Mouse (Mus musculus) cerebellum, postnatal 25 days (tissue): ENCODE results near the gene Rbpms2.

Source experiments
- DNase-seq, 2 experiments: peaks; one replicate each; pipeline ENCODE4 v3.0.0; 2021; ENCODE audit warnings: mixed read lengths in 2 of 2

The Rbpms2 gene

GRCm38 (mm10) chr9:65697356-65697755 is 67.9 kb downstream of the Rbpms2 start:
- no peak for DNase-seq

- no peak for DNase-seq
Measured at GRCm38 (mm10) chr9:65697992-65698391, 68.5 kb downstream of the Rbpms2 start.

GRCm38 (mm10) chr9:65700504-65700903 is 71.1 kb downstream of the Rbpms2 start:
- DNase-seq, result no peak

GRCm38 (mm10) chr9:65702286-65702685 is 72.8 kb downstream of the Rbpms2 start:
- DNase-seq, result no peak

- DNase-seq, result no peak
Measured at GRCm38 (mm10) chr9:65703241-65703640, 73.8 kb downstream of the Rbpms2 start.

DNA sequence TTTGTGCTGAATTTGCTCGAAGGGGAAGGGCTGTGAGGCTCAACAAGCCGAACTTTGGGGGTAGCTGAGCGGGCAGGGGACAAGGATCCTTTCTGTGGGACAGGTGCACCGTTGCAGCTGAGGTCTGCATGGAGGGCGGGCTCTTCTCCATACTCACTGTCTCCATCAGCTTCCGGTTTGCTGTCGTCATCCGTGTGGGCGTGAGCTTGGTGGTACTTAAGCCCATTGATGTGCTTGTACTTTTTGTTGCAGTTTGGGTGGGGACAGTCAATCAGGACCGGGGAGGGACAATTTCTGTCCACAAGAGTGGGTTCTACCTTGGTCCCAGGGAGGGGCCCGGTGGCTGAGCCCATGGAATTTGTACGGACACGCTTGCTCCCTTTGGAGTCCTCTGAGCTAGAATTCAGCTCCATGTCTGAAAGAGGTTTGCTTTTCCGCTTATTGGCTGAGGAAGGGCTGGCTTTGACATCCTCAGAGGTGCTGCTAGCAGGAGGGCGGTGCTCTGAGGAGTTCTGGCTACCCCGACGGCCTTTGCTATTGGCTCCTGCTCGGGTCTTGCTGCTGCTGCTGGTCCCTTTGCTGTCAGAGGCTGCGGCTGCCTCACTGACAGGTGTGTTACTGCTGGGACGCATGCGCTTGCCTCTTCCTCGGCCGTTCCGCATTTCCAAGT is 74.6 kb downstream of the Rbpms2 start:
- DNase-seq, result no peak
